In the genomic region with DNA sequence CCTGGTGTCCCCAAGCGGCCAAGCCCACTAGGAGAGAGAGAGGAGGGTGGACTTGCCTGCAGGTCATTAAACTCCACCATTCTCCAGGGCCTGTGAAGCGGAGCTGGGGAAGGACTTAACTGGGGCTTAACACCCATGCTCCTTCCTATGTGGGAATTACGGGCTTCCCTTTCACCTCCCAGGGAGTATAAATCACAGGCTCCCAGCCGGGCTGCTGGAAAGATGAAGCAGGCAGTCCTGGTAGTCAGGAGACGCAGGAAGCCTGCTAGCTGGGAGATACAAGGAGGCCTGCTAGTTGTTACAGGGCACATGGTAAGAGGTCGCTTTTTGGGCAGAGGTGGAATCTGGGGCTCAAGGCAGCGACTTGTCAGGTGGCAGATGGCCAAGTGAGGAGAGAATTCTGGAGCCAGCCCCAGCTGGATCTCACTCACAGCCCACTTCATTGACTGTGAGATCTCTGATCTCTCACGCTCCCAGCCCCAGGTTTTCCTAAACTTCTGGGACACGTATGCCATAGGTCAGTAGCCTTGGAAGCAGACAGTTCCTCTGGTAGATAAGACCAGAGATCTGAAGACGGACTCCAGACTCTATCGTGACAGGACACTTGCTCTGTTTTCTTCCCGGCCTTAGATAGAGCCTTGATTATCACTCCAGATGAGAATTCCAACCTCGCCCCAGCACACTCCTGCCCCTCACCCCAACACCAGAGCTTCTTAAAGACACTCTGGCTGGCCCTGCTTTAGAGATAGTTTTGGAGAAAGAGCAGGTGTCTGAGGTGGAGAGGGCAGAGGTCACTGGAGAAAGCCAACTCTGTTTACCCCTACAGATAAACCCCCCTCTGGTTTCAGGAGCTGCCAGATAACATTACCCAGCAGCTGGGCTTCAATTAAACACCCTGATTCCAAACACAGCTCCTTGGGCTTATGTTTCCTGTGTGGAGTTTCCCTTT, we compare ENCODE assay signal across 11 mouse cellular contexts. TPM values are rescaled to one million over a fixed set of nuclear protein-coding genes. Genes with fewer than 3 reads are reported as not detected.
DNase-seq lines count a peak whose midpoint lies in the region; ATAC-seq lines count a peak whose summit lies in the region.
"Had no signal": no experiment of that assay in that cellular context is flagged by ENCODE, and none has a peak within 500 bp of the region (broad histone marks: within the 10 kb centered on the region; RNA-seq: fewer than 3 reads in every experiment).

No protein-coding gene starts in this region.

- H3K4me3 ChIP-seq in forebrain, embryonic 12.5 days (replicated peaks), result no peak overlapping the region
- H3K4me3 ChIP-seq in forebrain, embryonic 11.5 days (ENCODE audit: low read depth, low read length), result no peak overlapping the region
- no peak overlapping the region for H3K4me3 ChIP-seq in heart, embryonic 13.5 days
- no peak overlapping the region for H3K4me3 ChIP-seq in liver, embryonic 13.5 days (replicated peaks)
- no peak overlapping the region for H3K4me3 ChIP-seq in hindbrain, embryonic 14.5 days (replicated peaks; ENCODE audit: low read length)
- H3K4me3 ChIP-seq: neural tube, embryonic 12.5 days had no signal

- no peak overlapping the region for H3K4me2 ChIP-seq in forebrain, embryonic 12.5 days
- no peak overlapping the region for H3K4me2 ChIP-seq in forebrain, embryonic 11.5 days (ENCODE audit: low read depth, low read length, severe bottlenecking)
- peak overlapping the region; percentile 28 for H3K4me2 ChIP-seq in heart, embryonic 13.5 days
- peak overlapping the region; percentile 18 for H3K4me2 ChIP-seq in liver, embryonic 13.5 days
- no peak overlapping the region for H3K4me2 ChIP-seq in hindbrain, embryonic 14.5 days (replicated peaks)
- H3K4me2 ChIP-seq: neural tube, embryonic 12.5 days had no signal

- 50% methylated on average over 13 of the region's 13 CpGs for WGBS in forebrain, embryonic 12.5 days
- WGBS in forebrain, embryonic 11.5 days, result 49% methylated on average over 13 of the region's 13 CpGs
- WGBS in heart, embryonic 13.5 days, result 12% methylated on average over 13 of the region's 13 CpGs
- 32% methylated on average over 13 of the region's 13 CpGs for WGBS in liver, embryonic 13.5 days (ENCODE audit: insufficient replicate concordance)
- WGBS in hindbrain, embryonic 14.5 days, result 61% methylated on average over 13 of the region's 13 CpGs

- no peak for ATAC-seq in forebrain, embryonic 12.5 days (ENCODE audit: low FRiP score)
- no peak for ATAC-seq in forebrain, embryonic 11.5 days (replicated peaks; ENCODE audit: low FRiP score)
- ATAC-seq in heart, embryonic 13.5 days (ENCODE audit: extremely low read depth, insufficient number of reproducible peaks, low FRiP score, low TSS enrichment), result 0 out of 2 replicates have a peak, but pooled peaks have one; percentile 16
- 0 out of 2 replicates have a peak, but pooled peaks have one; percentile 3 for ATAC-seq in liver, embryonic 13.5 days (ENCODE audit: low read depth)
- no peak for ATAC-seq in hindbrain, embryonic 14.5 days (ENCODE audit: low FRiP score)

- no peaks in the 10 kb centered on the region for H3K9me3 ChIP-seq in forebrain, embryonic 12.5 days
- no peaks in the 10 kb centered on the region for H3K9me3 ChIP-seq in forebrain, embryonic 11.5 days (ENCODE audit: control insufficient read depth, low read length)
- H3K9me3 ChIP-seq in heart, embryonic 13.5 days, result no peaks in the 10 kb centered on the region
- no peaks in the 10 kb centered on the region for H3K9me3 ChIP-seq in liver, embryonic 13.5 days (replicated peaks)
- H3K9me3 ChIP-seq in hindbrain, embryonic 14.5 days (ENCODE audit: control insufficient read depth, low read length), result no peaks in the 10 kb centered on the region
- H3K9me3 ChIP-seq: neural tube, embryonic 12.5 days had no signal

- H3K36me3 ChIP-seq in forebrain, embryonic 12.5 days (replicated peaks), result 0 out of 2 replicates have a peak, but pooled peaks cover 3% of the 10 kb centered on the region
- no peaks in the 10 kb centered on the region for H3K36me3 ChIP-seq in forebrain, embryonic 11.5 days (ENCODE audit: control insufficient read depth, insufficient read depth, low read length)
- H3K36me3 ChIP-seq in heart, embryonic 13.5 days, result peaks cover 13% of the 10 kb centered on the region
- H3K36me3 ChIP-seq in liver, embryonic 13.5 days, result no peaks in the 10 kb centered on the region
- no peaks in the 10 kb centered on the region for H3K36me3 ChIP-seq in hindbrain, embryonic 14.5 days (replicated peaks; ENCODE audit: control insufficient read depth, insufficient read depth)
- H3K36me3 ChIP-seq: neural tube, embryonic 12.5 days had no signal

- H3K27ac ChIP-seq in forebrain, embryonic 12.5 days, result 0 out of 2 replicates have a peak overlapping the region, but pooled peaks have one; percentile 0
- H3K27ac ChIP-seq in forebrain, embryonic 11.5 days (ENCODE audit: low read depth, low read length), result no peak overlapping the region
- peak overlapping the region; percentile 79 for H3K27ac ChIP-seq in heart, embryonic 13.5 days (replicated peaks)
- H3K27ac ChIP-seq in liver, embryonic 13.5 days, result peak overlapping the region; percentile 97
- no peak overlapping the region for H3K27ac ChIP-seq in hindbrain, embryonic 14.5 days
- H3K27ac ChIP-seq: neural tube, embryonic 12.5 days had no signal

- DNase-seq in forebrain, embryonic 11.5 days (ENCODE audit: low spot score), result no peak
- peak; percentile 84 for DNase-seq in MN1 (ENCODE audit: low spot score)
- peak; percentile 20 for DNase-seq in liver, embryonic 13.5 days
- DNase-seq in spleen, adult 18-20 months, result no peak
- DNase-seq in hindbrain, embryonic 14.5 days (ENCODE audit: low spot score), result no peak
- DNase-seq in layer of hippocampus, adult 11-12 months (ENCODE audit: low spot score), result no peak
- DNase-seq: B cell, adult 2 months; cerebellum, postnatal 36 days had no signal

- H3K4me1 ChIP-seq in forebrain, embryonic 12.5 days, result peaks cover 23% of the 10 kb centered on the region
- H3K4me1 ChIP-seq in forebrain, embryonic 11.5 days (replicated peaks; ENCODE audit: control insufficient read depth, insufficient read depth, low read length), result no peaks in the 10 kb centered on the region
- peaks cover 81% of the 10 kb centered on the region for H3K4me1 ChIP-seq in heart, embryonic 13.5 days
- peaks cover 89% of the 10 kb centered on the region for H3K4me1 ChIP-seq in liver, embryonic 13.5 days (replicated peaks)
- H3K4me1 ChIP-seq in hindbrain, embryonic 14.5 days (replicated peaks; ENCODE audit: control insufficient read depth, insufficient read depth, low read length), result 0 out of 2 replicates have a peak, but pooled peaks cover 21% of the 10 kb centered on the region

- no peak overlapping the region for H3K9ac ChIP-seq in forebrain, embryonic 12.5 days
- no peak overlapping the region for H3K9ac ChIP-seq in forebrain, embryonic 11.5 days (ENCODE audit: low read length)
- peak overlapping the region; percentile 24 for H3K9ac ChIP-seq in heart, embryonic 13.5 days
- H3K9ac ChIP-seq in liver, embryonic 13.5 days, result peak overlapping the region; percentile 42
- H3K9ac ChIP-seq in hindbrain, embryonic 14.5 days, result no peak overlapping the region
- H3K9ac ChIP-seq: neural tube, embryonic 12.5 days had no signal

- no peaks in the 10 kb centered on the region for H3K27me3 ChIP-seq in forebrain, embryonic 12.5 days
- no peaks in the 10 kb centered on the region for H3K27me3 ChIP-seq in forebrain, embryonic 11.5 days (ENCODE audit: control insufficient read depth, insufficient read depth, low read length)
- H3K27me3 ChIP-seq in heart, embryonic 13.5 days (replicated peaks), result no peaks in the 10 kb centered on the region
- no peaks in the 10 kb centered on the region for H3K27me3 ChIP-seq in liver, embryonic 13.5 days
- H3K27me3 ChIP-seq in hindbrain, embryonic 14.5 days (ENCODE audit: control insufficient read depth, insufficient read depth, low read length), result no peaks in the 10 kb centered on the region
- H3K27me3 ChIP-seq: neural tube, embryonic 12.5 days had no signal

RNA-seq across cellular contexts. Expression of a gene that starts 36.1 kb away (rescaled TPM):
- polyA plus RNA-seq in forebrain, embryonic 12.5 days (2016; fragmentation: Nextera tagmentation; extraction: Ambion mirVana), result 3.7 TPM in 2 replicates
- 5.2 and 5.4 TPM in 2 replicates for polyA plus RNA-seq in forebrain, embryonic 11.5 days (2014; fragmentation: Nextera tagmentation; extraction: Ambion mirVana)
- 5.4 and 5.7 TPM in 2 replicates for polyA plus RNA-seq in heart, embryonic 13.5 days (2015; fragmentation: Nextera tagmentation; extraction: Ambion mirVana)
- 0.54 and 0.62 TPM in 2 replicates for polyA plus RNA-seq in liver, embryonic 13.5 days (2015; fragmentation: Nextera tagmentation; extraction: Ambion mirVana)
- 2.8 and 3.0 TPM in 2 replicates for polyA plus RNA-seq in hindbrain, embryonic 14.5 days (2014; fragmentation: Nextera tagmentation; extraction: Ambion mirVana)

Comparison
In these comparisons a context has a peak if more than half of its experiments do, and no peak if none do; other contexts are left out.
1. H3K27ac ChIP-seq: peak in forebrain, embryonic 12.5 days (single experiment), heart, embryonic 13.5 days (single experiment) and liver, embryonic 13.5 days (single experiment); none in forebrain, embryonic 11.5 days (single experiment) and hindbrain, embryonic 14.5 days (single experiment).
2. ATAC-seq: peak in heart, embryonic 13.5 days (single experiment) and liver, embryonic 13.5 days (single experiment); none in forebrain, embryonic 12.5 days (single experiment), forebrain, embryonic 11.5 days (single experiment) and hindbrain, embryonic 14.5 days (single experiment).
3. H3K4me2 ChIP-seq: peak in heart, embryonic 13.5 days (single experiment) and liver, embryonic 13.5 days (single experiment); none in forebrain, embryonic 12.5 days (single experiment), forebrain, embryonic 11.5 days (single experiment) and hindbrain, embryonic 14.5 days (single experiment).
4. H3K9ac ChIP-seq: peak in heart, embryonic 13.5 days (single experiment) and liver, embryonic 13.5 days (single experiment); none in forebrain, embryonic 12.5 days (single experiment), forebrain, embryonic 11.5 days (single experiment) and hindbrain, embryonic 14.5 days (single experiment).
5. DNase-seq: peak in MN1 (single experiment) and liver, embryonic 13.5 days (single experiment); none in forebrain, embryonic 11.5 days (single experiment), spleen, adult 18-20 months (0 of 2), hindbrain, embryonic 14.5 days (single experiment) and layer of hippocampus, adult 11-12 months (single experiment).